Mouse (Mus musculus) hindbrain, embryonic 10.5 days (tissue): Measurements from ENCODE around the gene Pnmt. TPM values are rescaled to one million over a fixed set of nuclear protein-coding genes. Genes with fewer than 3 reads are reported as not detected.
A peak's percentile ranks its signal among the peaks of the same experiment; 100 is the strongest.

Source experiments
- DNase-seq: peaks from one replicate; pipeline ENCODE4 v3.0.0-alpha.2; 2017; ENCODE audit warnings: low spot score
- H3K27ac ChIP-seq: fragments of 300-500 bp; sonication (generic); 2 replicates; pipeline ENCODE4 v1.5.1; 2016; ENCODE audit warnings: mild to moderate bottlenecking, moderate library complexity
- H3K27me3 ChIP-seq: fragments of 300-500 bp; sonication (generic); 2 replicates; pipeline ENCODE4 v1.6.1; 2016; ENCODE audit warnings: mild to moderate bottlenecking; ENCODE audit not compliant: poor library complexity, insufficient read depth, severe bottlenecking
- H3K36me3 ChIP-seq: fragments of 300-500 bp; sonication (generic); 2 replicates; pipeline ENCODE4 v1.6.1; 2016; ENCODE audit warnings: mild to moderate bottlenecking, moderate library complexity
- H3K4me1 ChIP-seq: fragments of 300-500 bp; sonication (generic); replicated peaks from 2 replicates; pipeline ENCODE4 v1.6.1; 2016; ENCODE audit warnings: mild to moderate bottlenecking
- H3K4me3 ChIP-seq: fragments of 300-500 bp; sonication (generic); 2 replicates; pipeline ENCODE4 v1.5.1; 2016; ENCODE audit warnings: mild to moderate bottlenecking, moderate library complexity
- H3K9me3 ChIP-seq: fragments of 300-500 bp; sonication (generic); 2 replicates; pipeline ENCODE4 v1.6.1; 2016; ENCODE audit warnings: mild to moderate bottlenecking, moderate library complexity
- WGBS: fragments of 180-500 bp; shearing (Covaris S2); methylation state at CpG from one replicate; pipeline ENCODE4 v1.1.7; 2016; 5-methylcytosine and 5-hydroxymethylcytosine counted together
- polyA plus RNA-seq: library from polyadenylated mRNA; unstranded; fragments of >200 nt; fragmentation: Nextera tagmentation; extraction: Ambion mirVana; gene quantifications from 2 replicates; pipeline ENCODE4 v1.2.1, GENCODE M21; 2016

The Pnmt gene
- polyA plus RNA-seq, 1 experiment from 2014 or later = 1.2 TPM

DNA sequence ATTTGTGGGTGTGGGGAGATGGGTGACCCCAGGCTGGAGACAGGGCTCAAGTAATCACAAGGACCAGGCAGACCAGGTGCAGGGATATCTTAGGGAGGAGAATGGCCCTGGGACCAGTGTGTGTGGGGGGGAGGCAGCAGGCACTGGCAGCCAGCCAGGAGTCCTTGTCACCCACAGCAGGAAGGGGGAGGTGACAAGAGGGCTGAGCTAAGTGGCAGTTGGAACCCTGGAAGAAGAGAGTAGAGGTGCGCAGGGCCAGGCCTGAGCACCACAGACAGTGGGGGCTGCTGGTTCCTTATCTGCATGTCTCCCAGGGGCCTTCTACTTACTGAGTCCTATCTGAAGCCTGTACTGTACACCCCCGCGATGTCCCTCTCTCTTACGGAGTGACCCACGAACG, 7.1 kb downstream of the Pnmt start:
- no peak for DNase-seq
- no peak overlapping the region for H3K4me3 ChIP-seq
- 71% methylated on average over 6 of the region's 6 CpGs for WGBS
- no peaks in the 10 kb centered on the region for H3K36me3 ChIP-seq
- H3K4me1 ChIP-seq = peaks cover 36% of the 10 kb centered on the region
- H3K9me3 ChIP-seq = no peaks in the 10 kb centered on the region
- peaks cover 51% of the 10 kb centered on the region for H3K27me3 ChIP-seq
- H3K27ac ChIP-seq = peak overlapping the region; percentile 45; the same call in 1 of the 2 replicates

DNA sequence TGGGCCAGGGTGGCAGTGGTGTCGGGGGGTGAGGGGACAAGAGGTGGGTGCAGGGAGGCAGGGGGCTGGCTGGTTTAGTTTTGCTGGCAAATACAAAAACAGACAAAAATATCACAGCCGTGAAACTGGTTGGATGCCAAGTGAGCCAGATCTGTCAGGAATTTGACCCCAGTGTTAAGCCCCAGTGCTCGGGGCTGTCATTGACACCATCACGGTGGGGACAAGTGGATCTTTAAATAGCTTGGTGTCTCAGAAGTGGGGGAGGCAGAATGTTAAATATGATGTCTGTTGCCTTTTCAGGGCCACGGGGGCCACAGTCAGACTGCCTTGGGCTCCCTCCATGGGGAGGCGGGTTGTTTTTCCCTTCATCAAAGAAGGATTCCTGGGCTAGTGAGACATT, 8.1 kb downstream of the Pnmt start:
- H3K27ac ChIP-seq = no peak overlapping the region
- DNase-seq = no peak
- H3K4me1 ChIP-seq = peaks cover 27% of the 10 kb centered on the region
- H3K36me3 ChIP-seq = no peaks in the 10 kb centered on the region
- H3K9me3 ChIP-seq = no peaks in the 10 kb centered on the region
- WGBS = 57% methylated on average over 6 of the region's 6 CpGs
- no peak overlapping the region for H3K4me3 ChIP-seq
- peaks cover 41% of the 10 kb centered on the region for H3K27me3 ChIP-seq

DNA sequence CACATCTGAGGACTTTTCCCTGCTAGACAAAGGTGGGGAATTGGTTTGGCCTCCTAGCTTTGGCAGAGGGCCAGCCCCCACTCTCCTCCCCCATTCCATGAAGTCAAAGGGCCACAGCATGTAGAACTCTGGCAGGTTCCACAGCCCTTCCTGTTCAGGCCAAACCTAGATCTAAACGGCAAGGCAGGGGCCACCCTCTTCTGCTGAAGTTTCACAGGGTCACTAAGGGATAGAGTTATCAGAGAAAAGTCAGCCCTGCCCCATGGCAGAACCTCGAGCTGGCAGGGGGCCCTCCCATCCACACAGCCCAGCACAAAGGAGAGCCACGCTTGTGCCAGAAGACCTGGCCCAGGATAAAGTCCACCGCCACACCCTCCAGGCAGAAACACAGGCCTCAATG, 8.8 kb downstream of the Pnmt start:
- Histone ChIP-seq H3K9me3 (no peaks in the 10 kb centered on the region), H3K36me3 (no peaks in the 10 kb centered on the region), H3K4me3 (no peak overlapping the region), H3K27me3 (peaks cover 35% of the 10 kb centered on the region), H3K27ac (no peak overlapping the region), H3K4me1 (peaks cover 32% of the 10 kb centered on the region)
- no peak for DNase-seq
- 66% methylated on average over 4 of the region's 4 CpGs for WGBS

DNA sequence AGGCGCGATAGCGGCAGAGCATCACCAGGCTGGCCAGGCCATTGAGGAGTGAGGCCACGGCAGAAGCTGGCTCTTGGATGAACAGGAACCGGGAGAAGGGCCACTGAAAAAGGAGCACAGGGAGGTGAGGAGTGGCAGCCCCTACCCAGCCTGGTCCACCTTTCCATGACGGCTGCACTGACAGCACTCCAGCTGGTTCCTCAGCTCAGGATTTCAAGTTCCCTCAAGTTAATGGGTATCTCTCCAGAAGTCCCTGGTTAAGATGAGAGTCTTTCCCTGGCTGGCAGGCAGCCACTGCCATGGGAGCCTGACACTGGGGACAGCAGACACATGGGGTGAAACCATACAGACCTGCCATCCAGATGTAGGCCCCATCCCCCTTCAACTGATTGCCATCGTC, 11.7 kb downstream of the Pnmt start:
- no peaks in the 10 kb centered on the region for H3K36me3 ChIP-seq
- no peak for DNase-seq
- H3K4me3 ChIP-seq = no peak overlapping the region
- WGBS = 91% methylated on average over 7 of the region's 7 CpGs
- H3K4me1 ChIP-seq = peaks cover 29% of the 10 kb centered on the region
- H3K9me3 ChIP-seq = no peaks in the 10 kb centered on the region
- H3K27ac ChIP-seq = no peak overlapping the region
- peaks cover 6% of the 10 kb centered on the region for H3K27me3 ChIP-seq

DNA sequence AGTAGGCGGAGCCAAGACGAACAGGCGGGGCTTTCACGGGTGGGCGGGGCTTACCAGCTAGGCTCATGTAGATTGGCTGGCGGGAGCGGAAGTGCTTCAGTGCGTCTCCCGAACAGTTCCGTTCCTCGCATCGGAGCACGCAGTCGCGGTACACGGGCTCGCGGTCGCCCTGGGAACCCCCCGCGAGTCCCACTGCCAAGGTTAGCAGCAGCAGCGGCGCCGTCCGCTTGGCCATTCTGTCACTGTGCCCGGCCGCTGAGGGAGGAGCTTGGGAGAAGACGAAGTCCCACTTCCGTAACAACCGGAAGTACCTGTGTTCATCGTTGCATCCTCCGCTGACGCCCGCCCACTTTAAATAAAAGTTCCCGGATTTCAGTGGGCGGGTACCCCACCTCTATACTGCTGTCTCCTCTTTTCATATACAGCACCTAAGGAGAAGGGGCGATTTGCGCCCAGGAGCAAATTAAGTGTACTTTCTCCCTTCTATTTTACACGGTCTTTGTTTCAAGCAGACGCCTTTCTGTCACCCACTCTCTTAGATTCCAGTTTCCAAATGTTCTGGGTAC, 14.0 kb downstream of the Pnmt start, which contains the start of gene Pgap3:
Pgap3 (minus strand) TSS at position 330 of the 566 bp plus-strand sequence.
- no peaks in the 10 kb centered on the region for H3K36me3 ChIP-seq
- DNase-seq = peak; percentile 92

DNA sequence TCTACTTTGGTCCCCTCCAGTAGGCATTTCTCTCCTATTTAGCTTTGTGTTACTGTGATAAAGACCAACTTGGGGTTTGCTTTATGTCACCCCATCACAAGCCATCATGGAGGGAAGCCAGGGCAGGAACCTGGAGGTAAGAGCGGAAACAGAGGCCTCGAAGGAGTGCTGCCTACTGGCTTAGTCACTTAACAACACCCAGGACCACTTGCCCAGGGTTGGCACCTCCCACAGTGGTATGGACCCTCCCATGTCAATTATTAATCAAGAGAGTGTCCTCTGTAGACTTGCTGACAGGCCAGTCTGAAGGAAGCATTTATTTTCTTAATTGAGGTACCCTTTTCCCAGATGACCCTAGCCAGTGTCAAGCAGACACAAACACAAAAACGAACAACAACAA, 14.6 kb downstream of the Pnmt start:
- no peaks in the 10 kb centered on the region for H3K36me3 ChIP-seq
- WGBS = 59% methylated on average over 3 of the region's 3 CpGs
- no peak for DNase-seq

More for the DNA sequence above, 14.0 kb downstream of the Pnmt start, which contains the start of gene Pgap3:
- H3K9me3 ChIP-seq = no peaks in the 10 kb centered on the region
- H3K4me1 ChIP-seq = peaks cover 20% of the 10 kb centered on the region
- H3K27ac ChIP-seq = peak within 1 kb of the TSS; percentile 97
- H3K27me3 ChIP-seq = no peaks in the 10 kb centered on the region; the same call in 1 of the 2 replicates
- H3K4me3 ChIP-seq = peak within 1 kb of the TSS; percentile 71
- WGBS = under 1% methylated on average over 40 of the region's 40 CpGs

DNA sequence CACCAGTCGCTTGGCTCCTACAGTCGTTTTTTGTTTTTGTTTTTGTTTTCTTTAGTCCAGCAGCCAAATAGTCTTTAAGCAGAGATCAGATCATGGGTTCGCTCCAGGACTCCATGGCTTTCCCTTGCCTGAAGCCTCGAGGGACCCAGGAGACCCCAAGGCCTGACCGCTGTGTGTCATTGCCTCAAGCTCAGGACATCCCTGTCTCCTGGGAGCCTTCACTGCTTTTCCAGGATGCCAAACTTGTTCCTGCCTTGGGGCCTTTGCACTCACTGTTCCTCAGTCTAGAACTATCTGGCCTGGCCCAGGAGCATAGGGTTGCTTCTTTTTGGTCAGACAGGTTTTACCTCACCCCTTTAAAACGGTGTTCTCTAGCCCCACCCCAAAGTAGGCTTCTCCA, 20.4 kb downstream of the Pnmt start:
- peaks cover 21% of the 10 kb centered on the region for H3K4me1 ChIP-seq

More for the DNA sequence above, 14.6 kb downstream of the Pnmt start:
- Histone ChIP-seq H3K27ac (peak overlapping the region; percentile 97), H3K9me3 (no peaks in the 10 kb centered on the region), H3K4me1 (peaks cover 20% of the 10 kb centered on the region), H3K27me3 (no peaks in the 10 kb centered on the region; the same call in 1 of the 2 replicates), H3K4me3 (peak overlapping the region; percentile 71)

DNA sequence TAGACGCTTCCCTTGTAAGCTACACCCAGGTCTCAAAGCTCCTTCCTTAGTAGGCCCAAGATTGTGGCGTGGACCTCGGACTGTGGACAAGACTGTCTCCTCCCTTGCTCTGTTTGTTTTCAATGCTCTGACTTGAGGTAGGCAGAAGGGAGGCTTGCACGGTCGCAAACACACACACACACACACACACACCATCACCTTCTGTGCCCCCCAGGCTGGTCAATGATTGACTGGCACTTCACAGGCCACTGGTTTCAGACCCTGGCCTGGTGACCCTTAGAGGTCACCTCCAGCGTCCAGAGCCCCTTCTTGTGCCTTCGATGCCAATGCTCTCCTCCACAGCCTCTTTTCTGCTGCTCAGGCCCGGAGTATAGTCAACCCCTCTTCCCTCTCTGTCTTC, 22.6 kb downstream of the Pnmt start:
- H3K4me1 ChIP-seq = peaks cover 44% of the 10 kb centered on the region
- H3K4me3 ChIP-seq = peak overlapping the region; percentile 27
- no peak for DNase-seq
- peak overlapping the region; percentile 66 for H3K27ac ChIP-seq
- H3K9me3 ChIP-seq = no peaks in the 10 kb centered on the region
- H3K27me3 ChIP-seq = peaks cover 39% of the 10 kb centered on the region
- no peaks in the 10 kb centered on the region for H3K36me3 ChIP-seq
- 37% methylated on average over 8 of the region's 8 CpGs for WGBS

More for the DNA sequence above, 20.4 kb downstream of the Pnmt start:
- no peak overlapping the region for H3K4me3 ChIP-seq
- H3K27ac ChIP-seq = no peak overlapping the region
- no peaks in the 10 kb centered on the region for H3K36me3 ChIP-seq
- H3K27me3 ChIP-seq = peaks cover 23% of the 10 kb centered on the region
- DNase-seq = no peak
- H3K9me3 ChIP-seq = no peaks in the 10 kb centered on the region
- 73% methylated on average over 6 of the region's 6 CpGs for WGBS

DNA sequence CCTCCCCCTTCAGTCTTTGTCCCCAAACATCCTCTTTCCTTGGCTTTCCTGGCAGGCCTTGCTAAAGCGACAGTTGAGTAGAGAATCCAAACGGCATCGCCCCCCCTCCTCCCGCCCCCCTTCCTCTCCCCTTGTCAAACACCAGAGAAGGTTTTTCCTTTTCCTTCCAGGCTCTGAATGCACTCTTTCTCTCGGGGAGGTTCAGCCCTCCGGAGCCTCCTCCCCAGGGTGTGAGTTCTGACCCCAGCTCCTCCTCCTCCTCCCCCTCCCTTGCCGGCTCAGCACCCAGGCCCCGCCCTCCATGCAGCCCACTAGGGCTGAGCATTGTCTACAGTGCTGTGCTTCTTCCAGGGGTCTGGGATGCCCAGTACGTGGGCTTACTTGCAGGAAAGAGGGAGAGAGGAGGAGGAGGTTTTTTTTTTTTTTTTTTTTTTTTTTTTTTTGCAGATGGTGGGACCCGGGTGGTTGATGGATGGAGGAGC, 23.1 kb downstream of the Pnmt start:
- peaks cover 49% of the 10 kb centered on the region for H3K4me1 ChIP-seq
- peaks cover 44% of the 10 kb centered on the region for H3K27me3 ChIP-seq
- peak overlapping the region; percentile 27 for H3K4me3 ChIP-seq
- under 1% methylated on average over 10 of the region's 10 CpGs for WGBS
- no peaks in the 10 kb centered on the region for H3K36me3 ChIP-seq
- DNase-seq = peak; percentile 65
- H3K27ac ChIP-seq = peak overlapping the region; percentile 66
- H3K9me3 ChIP-seq = no peaks in the 10 kb centered on the region

DNA sequence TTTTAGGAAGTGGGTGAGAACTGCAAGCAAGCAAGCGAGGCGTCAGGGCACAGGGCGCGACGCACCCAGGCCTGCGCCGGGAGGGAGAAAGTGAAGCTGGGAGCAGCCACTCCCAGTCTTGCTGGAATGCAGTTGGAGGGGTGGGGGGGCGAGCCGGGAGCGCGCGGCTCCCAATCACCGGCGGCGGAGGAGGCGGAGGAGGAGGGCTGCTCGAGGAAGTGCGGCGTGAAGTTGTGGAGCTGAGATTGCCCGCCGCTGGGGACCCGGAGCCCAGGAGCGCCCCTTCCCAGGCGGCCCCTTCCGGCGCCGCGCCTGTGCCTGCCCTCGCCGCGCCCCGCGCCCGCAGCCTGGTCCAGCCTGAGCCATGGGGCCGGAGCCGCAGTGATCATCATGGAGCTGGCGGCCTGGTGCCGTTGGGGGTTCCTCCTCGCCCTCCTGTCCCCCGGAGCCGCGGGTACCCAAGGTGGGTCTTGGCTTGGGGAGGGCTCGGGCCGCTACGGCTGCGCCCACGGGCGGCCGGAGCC, 26.1 kb downstream of the Pnmt start, which contains the start of gene Erbb2:
Erbb2 (plus strand) TSS at position 198 of the 524 bp plus-strand sequence.
- Histone ChIP-seq H3K4me1 (peaks cover 61% of the 10 kb centered on the region), H3K27ac (peak within 1 kb of the TSS; percentile 93), H3K4me3 (peak within 1 kb of the TSS; percentile 76), H3K9me3 (no peaks in the 10 kb centered on the region), H3K27me3 (peaks cover 56% of the 10 kb centered on the region), H3K36me3 (no peaks in the 10 kb centered on the region)
- DNase-seq = peak; percentile 85
- WGBS = under 1% methylated on average over 49 of the region's 49 CpGs

DNA sequence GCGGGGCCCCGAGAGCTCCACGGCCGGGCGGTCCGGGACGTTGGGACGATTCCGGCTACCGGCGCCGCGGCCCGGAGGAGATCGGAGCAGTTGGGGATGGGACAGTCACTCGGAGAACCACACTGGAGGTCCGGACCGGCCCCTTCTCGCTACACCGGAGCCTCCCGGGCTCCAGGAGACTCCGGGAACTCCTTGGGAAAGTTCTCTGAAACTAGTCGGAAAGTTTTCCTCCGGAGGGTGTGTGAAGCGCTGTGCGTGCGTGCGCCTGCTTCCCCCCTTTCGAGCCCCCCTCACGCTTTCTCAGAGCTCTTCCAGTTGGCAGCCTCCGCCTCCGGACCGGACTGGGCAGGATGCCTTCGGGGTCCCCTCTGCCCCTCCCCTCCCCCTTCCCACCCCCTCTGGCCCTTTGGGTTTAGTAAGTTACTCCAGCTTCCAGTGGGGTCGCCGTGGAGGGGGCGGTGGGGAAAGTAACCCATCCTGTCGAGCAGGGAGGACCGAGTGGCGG, 26.6 kb downstream of the Pnmt start:
- Histone ChIP-seq H3K9me3 (no peaks in the 10 kb centered on the region), H3K36me3 (no peaks in the 10 kb centered on the region), H3K4me3 (peak overlapping the region; percentile 76), H3K4me1 (peaks cover 61% of the 10 kb centered on the region), H3K27ac (peak overlapping the region; percentile 93), H3K27me3 (peaks cover 56% of the 10 kb centered on the region)
- DNase-seq = peak; percentile 68
- WGBS = under 1% methylated on average over 40 of the region's 40 CpGs

DNA sequence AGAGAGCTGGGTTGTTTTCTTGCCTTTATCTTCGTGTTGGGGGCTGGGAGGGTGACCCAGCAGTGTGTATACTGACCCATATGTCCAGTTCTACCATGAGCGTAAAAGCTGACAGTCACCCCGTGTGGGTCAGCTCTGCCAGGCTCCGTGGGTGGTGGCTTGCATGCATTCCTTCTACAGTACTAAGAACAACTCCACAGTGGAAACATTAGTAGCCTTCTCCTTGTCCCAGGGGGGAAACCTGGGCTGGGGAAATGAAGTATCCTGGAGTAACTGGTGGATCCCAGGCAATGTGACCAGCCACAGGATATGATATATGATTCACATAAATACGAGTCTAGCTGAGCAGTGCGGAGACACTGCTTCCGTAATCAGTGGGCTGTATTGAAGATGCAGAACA, 27.5 kb downstream of the Pnmt start:
- peaks cover 57% of the 10 kb centered on the region for H3K4me1 ChIP-seq
- WGBS = 27% methylated on average over 7 of the region's 7 CpGs
- H3K4me3 ChIP-seq = peak overlapping the region; percentile 76
- H3K36me3 ChIP-seq = no peaks in the 10 kb centered on the region
- H3K9me3 ChIP-seq = no peaks in the 10 kb centered on the region
- DNase-seq = no peak
- H3K27ac ChIP-seq = peak overlapping the region; percentile 93
- peaks cover 56% of the 10 kb centered on the region for H3K27me3 ChIP-seq

DNA sequence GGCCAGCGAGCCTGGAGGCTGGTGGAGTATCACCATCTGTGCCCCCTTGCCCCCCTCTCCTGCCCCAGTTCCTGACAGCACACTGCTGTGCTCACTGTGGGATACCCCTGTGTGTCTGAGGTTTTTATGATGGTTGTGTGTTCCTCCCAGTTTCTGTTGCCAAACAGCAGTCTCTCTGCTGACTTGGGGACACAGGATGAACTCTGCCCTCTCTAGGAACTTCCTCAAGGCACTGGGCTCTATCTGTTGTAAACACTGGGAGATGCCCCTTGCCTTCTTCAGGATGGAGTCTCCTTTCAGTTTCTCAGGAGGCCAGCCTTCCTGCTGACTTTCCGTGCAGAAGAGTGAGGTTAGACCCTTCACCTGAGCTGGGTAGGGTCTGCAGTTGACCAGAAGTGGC, 27.9 kb downstream of the Pnmt start:
- Histone ChIP-seq H3K27ac (no peak overlapping the region), H3K4me1 (peaks cover 53% of the 10 kb centered on the region), H3K9me3 (no peaks in the 10 kb centered on the region), H3K36me3 (no peaks in the 10 kb centered on the region), H3K4me3 (peak overlapping the region; percentile 76), H3K27me3 (peaks cover 56% of the 10 kb centered on the region)
- 22% methylated on average over 2 of the region's 2 CpGs for WGBS
- no peak for DNase-seq
